Mouse (Mus musculus): ENCODE measurements around the gene Mxra8.

DNA sequence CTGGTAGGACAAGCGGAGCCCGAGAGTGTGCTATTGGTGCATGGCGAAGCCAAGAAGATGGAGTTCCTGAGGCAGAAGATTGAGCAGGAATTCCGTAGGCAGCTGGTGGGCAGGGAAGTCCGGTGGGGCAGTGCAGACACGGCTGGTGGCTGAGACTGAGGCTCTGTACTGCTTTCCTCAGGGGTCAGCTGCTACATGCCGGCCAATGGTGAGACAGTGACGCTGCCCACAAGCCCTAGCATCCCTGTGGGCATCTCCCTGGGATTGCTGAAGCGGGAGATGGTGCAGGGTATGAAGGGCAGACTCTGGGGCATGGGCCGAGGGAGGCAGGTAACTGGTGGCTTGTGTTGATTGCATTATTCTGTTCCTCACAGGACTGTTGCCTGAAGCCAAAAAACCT, 48.2 kb downstream of the Mxra8 start:
- no peak for TF ChIP-seq GATA1 (IDR thresholded peaks at IDR 0.05; ENCODE audit: borderline replicate concordance, low read length)
- TF ChIP-seq POLR2AphosphoS5 (IDR thresholded peaks at IDR 0.05; ENCODE audit: insufficient replicate concordance, low read depth, low read length): no peak
- no peak for TF ChIP-seq CTCF (IDR thresholded peaks at IDR 0.05; ENCODE audit: low read depth, low read length)
- TF ChIP-seq GATA2 (IDR thresholded peaks at IDR 0.05; ENCODE audit: borderline replicate concordance, low read depth, low read length): no peak
